Mouse (Mus musculus) MEL (cell line): ENCODE measurements at regions not wholly inside any gene's neighbourhood (a gene's known extent, or its start where the extent isn't known, plus 50 kb on each side); places are given as distances from the start of the nearest gene placed in this dataset.

ENCODE experiments used
- DNase-seq: peaks from one replicate; pipeline ENCODE4 v3.0.0; 2011; ENCODE audit warnings: low read depth, low spot score
- H3K27ac ChIP-seq: 2 replicates; pipeline ENCODE4 v1.5.1; 2012; ENCODE audit warnings: low read depth, mild to moderate bottlenecking, control low read depth, low read length, moderate library complexity; ENCODE audit not compliant: control insufficient read depth
- H3K27me3 ChIP-seq, 2 experiments: fragments of 150-350 bp in 1 of 2; sonication (generic) in 1 of 2; 2 replicates each; pipeline ENCODE4 v1.6.1; 2012; ENCODE audit warnings: low read length in 2 of 2, mild to moderate bottlenecking in 2 of 2, improper control_type of control experiment in 1 of 2, moderate library complexity in 1 of 2; ENCODE audit not compliant: insufficient read depth in 2 of 2, control insufficient read depth in 1 of 2
- H3K36me3 ChIP-seq, 2 experiments: 2 replicates each; pipeline ENCODE4 v1.6.1; 2012 to 2014; ENCODE audit warnings: low read length in 2 of 2, improper control_type of control experiment in 1 of 2, inconsistent platforms in 1 of 2, mild to moderate bottlenecking in 1 of 2; ENCODE audit not compliant: insufficient read depth in 2 of 2, control insufficient read depth in 1 of 2
- H3K4me1 ChIP-seq, 2 experiments: fragments of 150-350 bp in 1 of 2; sonication (generic) in 1 of 2; 2 replicates each; pipeline ENCODE4 v1.6.1; 2012; ENCODE audit warnings: low read length in 2 of 2, improper control_type of control experiment in 1 of 2, mild to moderate bottlenecking in 1 of 2; ENCODE audit not compliant: insufficient read depth in 2 of 2, control insufficient read depth in 1 of 2
- H3K4me3 ChIP-seq, 2 experiments: fragments of 150-350 bp in 1 of 2; sonication (generic) in 1 of 2; 2 replicates each; pipeline ENCODE4 v1.5.1; 2012; ENCODE audit warnings: low read depth in 2 of 2, low read length in 2 of 2, mild to moderate bottlenecking in 2 of 2, moderate library complexity in 2 of 2, control low read depth in 1 of 2, improper control_type of control experiment in 1 of 2; ENCODE audit not compliant: control insufficient read depth in 1 of 2, insufficient read depth in 1 of 2
- H3K79me2 ChIP-seq: 2 replicates; pipeline ENCODE4 v1.6.1; 2012; ENCODE audit warnings: mild to moderate bottlenecking, low read length, moderate library complexity; ENCODE audit not compliant: control insufficient read depth, poor library complexity, insufficient read depth
- H3K9ac ChIP-seq: 2 replicates; pipeline ENCODE4 v1.6.1; 2012; ENCODE audit warnings: low read depth, mild to moderate bottlenecking, control low read depth, low read length, moderate library complexity; ENCODE audit not compliant: control insufficient read depth, poor library complexity, severe bottlenecking
- H3K9me3 ChIP-seq: fragments of 150-350 bp; sonication (generic); replicated peaks from 2 replicates; pipeline ENCODE4 v1.6.1; 2012; ENCODE audit warnings: mild to moderate bottlenecking, low read length, improper control_type of control experiment, moderate library complexity; ENCODE audit not compliant: insufficient read depth
- BHLHE40 ChIP-seq: IDR thresholded peaks from 2 replicates; pipeline ENCODE4 v1.6.1; 2012; ENCODE audit warnings: low read depth, mild to moderate bottlenecking, inconsistent platforms, low read length, improper control_type of control experiment, borderline replicate concordance
- CHD1 ChIP-seq: IDR thresholded peaks from 2 replicates; pipeline ENCODE4 v1.6.1; 2012; ENCODE audit warnings: low read depth, mild to moderate bottlenecking, inconsistent platforms, low read length, improper control_type of control experiment
- CTCF ChIP-seq, 3 experiments: IDR thresholded peaks in 2 of 3; conservative IDR thresholded peaks in 1 of 3; 2 replicates each; pipeline ENCODE4 v1.5.1; 2011 to 2012; ENCODE audit warnings: low read length in 3 of 3, low read depth in 2 of 3, mild to moderate bottlenecking in 2 of 3, improper control_type of control experiment in 1 of 3, inconsistent platforms in 1 of 3, mixed read lengths in 1 of 3, moderate library complexity in 1 of 3; ENCODE audit not compliant: control insufficient read depth in 1 of 3, insufficient read depth in 1 of 3, poor library complexity in 1 of 3, severe bottlenecking in 1 of 3
- ELF1 ChIP-seq: IDR thresholded peaks from 2 replicates; pipeline ENCODE4 v1.6.1; 2014; ENCODE audit warnings: low read depth, mild to moderate bottlenecking, inconsistent platforms, low read length, improper control_type of control experiment, moderate library complexity
- EP300 ChIP-seq, 2 experiments: IDR thresholded peaks; 2 replicates each; pipeline ENCODE4 v1.6.1; 2011; ENCODE audit warnings: improper control_type of control experiment in 2 of 2, low read length in 2 of 2, low read depth in 1 of 2, mild to moderate bottlenecking in 1 of 2
- ETS1 ChIP-seq: IDR thresholded peaks from 2 replicates; pipeline ENCODE4 v1.6.1; 2012; ENCODE audit warnings: low read depth, mild to moderate bottlenecking, inconsistent platforms, low read length, improper control_type of control experiment, moderate library complexity
- GABPA ChIP-seq: IDR thresholded peaks from 2 replicates; pipeline ENCODE4 v1.6.1; 2012; ENCODE audit warnings: low read depth, mild to moderate bottlenecking, inconsistent platforms, low read length, improper control_type of control experiment, moderate library complexity
- GATA1 ChIP-seq: IDR thresholded peaks from 2 replicates; pipeline ENCODE4 v1.6.1; 2011; ENCODE audit warnings: low read depth, low read length, improper control_type of control experiment
- HCFC1 ChIP-seq: IDR thresholded peaks from 2 replicates; pipeline ENCODE4 v1.6.1; 2012; ENCODE audit warnings: low read depth, mild to moderate bottlenecking, inconsistent platforms, low read length, improper control_type of control experiment, moderate library complexity
- JUND ChIP-seq: IDR thresholded peaks from 2 replicates; pipeline ENCODE4 v1.6.1; 2011; ENCODE audit warnings: low read depth, mild to moderate bottlenecking, improper control_type of control experiment, low read length
- MAFK ChIP-seq: IDR thresholded peaks from 2 replicates; pipeline ENCODE4 v1.6.1; 2011; ENCODE audit warnings: low read depth, mild to moderate bottlenecking, low read length, improper control_type of control experiment, borderline replicate concordance
- MAX ChIP-seq: IDR thresholded peaks from 2 replicates; pipeline ENCODE4 v1.6.1; 2011; ENCODE audit warnings: low read length, improper control_type of control experiment
- MEF2A ChIP-seq: IDR thresholded peaks from 2 replicates; pipeline ENCODE4 v1.6.1; 2014; ENCODE audit warnings: low read depth, mild to moderate bottlenecking, inconsistent platforms, low read length, improper control_type of control experiment; ENCODE audit not compliant: poor library complexity, insufficient replicate concordance, severe bottlenecking; ENCODE audit errors: extremely low read depth
- MYC ChIP-seq: IDR thresholded peaks from 2 replicates; pipeline ENCODE4 v1.6.1; 2011; ENCODE audit warnings: low read depth, mild to moderate bottlenecking, low read length, improper control_type of control experiment, moderate library complexity
- RCOR1 ChIP-seq: IDR thresholded peaks from 2 replicates; pipeline ENCODE4 v1.6.1; 2012; ENCODE audit warnings: low read depth, mild to moderate bottlenecking, inconsistent platforms, low read length, improper control_type of control experiment
- SIN3A ChIP-seq: IDR thresholded peaks from 2 replicates; pipeline ENCODE4 v1.6.1; 2012; ENCODE audit warnings: low read length, improper control_type of control experiment, inconsistent platforms
- SMC3 ChIP-seq: IDR thresholded peaks from 2 replicates; pipeline ENCODE4 v1.6.1; 2011; ENCODE audit warnings: low read depth, low read length, improper control_type of control experiment
- TBP ChIP-seq: IDR thresholded peaks from 2 replicates; pipeline ENCODE4 v1.8.0; 2011; ENCODE audit warnings: low read depth, low read length, improper control_type of control experiment
- UBTF ChIP-seq: IDR thresholded peaks from 2 replicates; pipeline ENCODE4 v1.6.1; 2012; ENCODE audit warnings: low read depth, mild to moderate bottlenecking, inconsistent platforms, low read length, improper control_type of control experiment, moderate library complexity, borderline replicate concordance; ENCODE audit not compliant: insufficient read depth
- ZKSCAN1 ChIP-seq: IDR thresholded peaks from 2 replicates; pipeline ENCODE4 v1.6.1; 2012; ENCODE audit warnings: low read depth, mild to moderate bottlenecking, inconsistent platforms, low read length, improper control_type of control experiment, moderate library complexity
- ZMIZ1 ChIP-seq: IDR thresholded peaks from 2 replicates; pipeline ENCODE4 v1.6.1; 2012; ENCODE audit warnings: low read depth, mild to moderate bottlenecking, inconsistent platforms, low read length, improper control_type of control experiment, moderate library complexity
- ZNF384 ChIP-seq: IDR thresholded peaks from 2 replicates; pipeline ENCODE4 v1.6.1; 2012; ENCODE audit warnings: low read depth, mild to moderate bottlenecking, inconsistent platforms, low read length, improper control_type of control experiment

- no peaks in the 10 kb centered on the region for H3K27me3 ChIP-seq
- no peak for TF ChIP-seq JUND
- TF ChIP-seq ZNF384 = no peak
- no peak for TF ChIP-seq CTCF (IDR thresholded peaks at IDR 0.05 in 2 of 3, conservative IDR thresholded peaks at IDR 0.05 in 1 of 3; ENCODE audit: control insufficient read depth in 1 of 3, insufficient read depth in 1 of 3, low read depth in 2 of 3, low read length in 3 of 3, poor library complexity in 1 of 3, severe bottlenecking in 1 of 3)
- no peak for TF ChIP-seq CHD1
- TF ChIP-seq EP300 (IDR thresholded peaks at IDR 0.05; ENCODE audit: low read depth in 1 of 2, low read length in 2 of 2) = no peak
- no peaks in the 10 kb centered on the region for H3K9me3 ChIP-seq
- no peak overlapping the region for H3K27ac ChIP-seq
- no peaks in the 10 kb centered on the region for H3K36me3 ChIP-seq
- H3K9ac ChIP-seq = no peak overlapping the region
- no peak for DNase-seq
- H3K79me2 ChIP-seq = no peaks in the 10 kb centered on the region
- no peaks in the 10 kb centered on the region for H3K4me1 ChIP-seq
- H3K4me3 ChIP-seq = no peak overlapping the region
These were observed 169.9 kb upstream of the Plppr1 start for GRCm38 (mm10) chr4:48889074-48889592.

GRCm38 (mm10) chr4:48904551-48904950 is 154.5 kb upstream of the Plppr1 start:
- Histone ChIP-seq H3K9ac (no peak overlapping the region), H3K79me2 (no peaks in the 10 kb centered on the region), H3K4me3 (no peak overlapping the region), H3K36me3 (no peaks in the 10 kb centered on the region), H3K4me1 (no peaks in the 10 kb centered on the region), H3K9me3 (no peaks in the 10 kb centered on the region), H3K27ac (no peak overlapping the region), H3K27me3 (no peaks in the 10 kb centered on the region)
- no peak for DNase-seq
- TF ChIP-seq MAX = no peak
- TF ChIP-seq UBTF = no peak
- no peak for TF ChIP-seq ZKSCAN1
- no peak for TF ChIP-seq GABPA
- no peak for TF ChIP-seq TBP
- no peak for TF ChIP-seq GATA1
- TF ChIP-seq ZNF384 = no peak
- TF ChIP-seq SMC3 = no peak
- no peak for TF ChIP-seq EP300 (IDR thresholded peaks at IDR 0.05; ENCODE audit: low read depth in 1 of 2, low read length in 2 of 2)
- TF ChIP-seq SIN3A = no peak
- TF ChIP-seq ETS1 = no peak
- TF ChIP-seq CHD1 = no peak
- no peak for TF ChIP-seq ELF1
- no peak for TF ChIP-seq MYC
- TF ChIP-seq ZMIZ1 = no peak
- TF ChIP-seq MAFK = no peak
- no peak for TF ChIP-seq MEF2A
- no peak for TF ChIP-seq BHLHE40
- no peak for TF ChIP-seq HCFC1
- no peak for TF ChIP-seq RCOR1
